Mouse (Mus musculus) liver, embryonic 14 days (tissue): Measurements from ENCODE around the gene Gm21209. TPM values are rescaled to one million over a fixed set of nuclear protein-coding genes. Genes with fewer than 3 reads are reported as not detected.

Source experiments
- polyA plus RNA-seq: library from polyadenylated mRNA; depleted of rRNA; stranded (reverse); fragments of >200 nt; gene quantifications from 2 replicates; pipeline ENCODE4 v1.2.3, GENCODE M21; 2012; rRNA removed

Gm21209 gene
- polyA plus RNA-seq, result not detected in 2 replicates

GRCm38 (mm10) chrY:49570856-49571255, at the start of gene Gm21209:
Gene Gm21209 (plus strand): TSS chrY:49571156.

